Mouse (Mus musculus) regulatory T cell (primary cell): ENCODE results near the gene Sohlh2.
"Not testable (repeated sequence)": the region's sequence is repeated elsewhere in the genome, so short reads cannot be mapped to it uniquely, and the experiment has no call there.

Experiments used
- in situ Hi-C: fragments of 300-600 bp; cut with MboI, MseI; formaldehyde crosslinking; loops from one replicate; pipeline ENCODE4 v1.15.1; 2025; ENCODE audit warnings: high pct_unique_total_duplicates

Gene Sohlh2

DNA sequence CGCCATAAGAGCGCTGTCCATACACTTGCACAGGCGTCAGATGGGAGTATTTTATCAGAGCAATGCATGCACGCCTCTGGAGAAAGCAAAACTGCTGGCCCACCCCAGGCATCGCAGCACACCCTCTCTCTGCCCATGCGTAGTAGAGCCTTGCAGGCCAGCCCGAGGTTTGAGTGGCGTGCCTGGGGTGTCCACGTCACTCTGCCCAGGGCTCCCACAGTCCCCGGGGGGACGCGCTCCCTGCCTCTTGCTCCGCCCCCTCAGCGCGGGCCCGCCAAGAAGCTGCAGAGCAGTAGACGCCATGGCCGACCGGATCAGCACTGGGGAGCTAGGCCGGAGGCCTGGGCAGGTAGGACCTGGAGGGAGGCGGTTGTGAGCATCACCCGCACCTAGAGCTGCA is at the start of gene Sohlh2:
Gene Sohlh2 (plus strand): TSS at position 263 of the 400 bp plus-strand sequence.
- in situ Hi-C loops = no loop called here

DNA sequence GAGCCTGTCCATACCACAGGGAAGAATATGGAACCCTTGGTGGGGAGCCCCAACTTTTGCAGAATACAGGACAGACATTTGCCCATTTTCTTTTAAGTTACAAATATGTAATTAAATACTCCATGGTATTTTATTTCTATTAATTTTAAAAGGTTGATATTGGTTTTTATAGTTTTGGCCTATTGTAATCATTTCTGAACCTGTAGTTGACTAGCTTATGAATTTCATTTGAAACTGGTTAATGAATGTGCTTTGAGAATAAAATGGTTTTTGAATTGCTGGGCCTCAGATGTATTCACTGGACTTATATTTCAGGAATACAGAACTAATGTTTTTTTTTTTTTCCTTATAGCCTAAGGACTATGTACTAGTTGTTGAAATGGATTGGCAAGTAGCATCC is 44.8 kb upstream of the Sohlh2 start, which contains the start of gene Ccdc169:
Gene Ccdc169 (plus strand): TSS at position 301 of the 400 bp plus-strand sequence.
- in situ Hi-C loops = no loop called here

DNA sequence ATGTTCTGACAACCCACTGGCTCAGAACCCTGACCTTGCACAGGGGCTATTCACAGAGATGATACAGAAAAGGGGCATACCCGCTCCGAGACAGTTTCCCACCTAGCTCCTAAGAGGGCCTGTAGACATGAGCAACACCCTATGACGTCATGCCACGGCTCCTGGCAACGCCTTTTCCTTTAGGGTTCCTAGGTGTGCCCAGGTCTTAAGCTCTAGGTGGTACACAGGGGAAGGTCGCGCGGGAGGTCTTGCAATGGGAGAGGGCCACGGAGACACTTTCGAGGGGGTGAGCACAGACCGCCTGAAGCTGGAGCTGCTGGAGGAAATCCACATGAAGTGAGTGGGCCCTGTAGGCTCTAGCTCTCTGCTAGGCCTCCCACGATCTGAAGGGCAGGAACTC is 42.0 kb upstream of the Sohlh2 start:
- in situ Hi-C loops = no loop called here

DNA sequence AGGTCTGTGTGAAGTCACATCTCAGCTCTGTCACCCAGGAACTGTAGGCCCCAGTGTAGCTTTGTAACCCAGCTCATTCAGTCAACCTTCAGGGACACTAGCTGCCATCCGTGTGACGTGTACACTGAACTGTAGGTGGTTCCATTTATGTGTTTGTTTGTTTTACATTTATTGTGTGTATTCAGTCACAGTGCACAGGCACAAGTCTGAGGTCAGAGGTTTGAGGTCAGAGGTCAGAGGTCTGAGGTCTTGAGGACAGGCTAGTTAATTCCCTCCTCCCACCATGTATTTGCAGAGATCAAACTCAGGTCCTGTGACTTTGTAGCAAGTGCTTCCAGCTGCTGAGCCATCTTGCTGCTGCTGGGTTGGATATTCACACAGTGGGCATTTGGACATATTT is 40.4 kb upstream of the Sohlh2 start:
- in situ Hi-C loops = no loop called here

DNA sequence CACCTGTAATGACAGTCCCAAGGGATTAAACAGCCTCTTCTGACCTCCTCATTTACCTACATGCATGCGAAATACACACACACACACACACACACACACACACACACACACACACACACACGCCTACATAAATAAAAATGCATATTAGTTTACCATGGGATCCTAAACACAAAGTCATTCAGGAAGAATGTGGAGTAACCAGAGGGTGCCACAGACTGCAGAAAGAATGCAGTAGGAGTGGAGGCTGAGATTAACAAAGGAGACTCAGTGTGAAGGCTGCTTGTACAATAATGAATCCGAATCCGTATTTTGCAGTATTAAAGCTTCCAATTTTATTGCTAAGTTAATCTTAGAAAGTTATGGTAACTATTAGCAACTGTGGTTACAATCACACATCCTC is 36.9 kb upstream of the Sohlh2 start:
- in situ Hi-C loops = no loop called here

DNA sequence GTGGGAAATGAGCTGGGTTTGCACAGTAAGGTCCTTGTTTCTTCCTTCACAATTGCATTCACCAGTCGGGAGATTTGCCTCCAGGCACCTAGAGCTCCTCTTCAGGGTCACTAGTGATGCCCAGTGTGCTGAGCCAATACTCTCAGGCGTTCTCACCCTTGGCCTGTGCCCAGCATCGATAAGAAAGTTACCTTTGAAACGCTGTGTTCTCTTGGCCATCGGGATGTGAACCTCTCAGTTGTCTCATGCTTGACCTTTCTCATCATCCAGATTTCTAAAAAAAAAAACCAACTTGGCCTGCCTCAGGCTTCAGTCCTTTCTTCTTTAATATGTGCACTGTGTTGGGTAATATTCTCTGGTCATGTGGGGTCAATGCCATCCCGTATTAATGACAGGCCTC is 35.4 kb upstream of the Sohlh2 start:
- in situ Hi-C loops = no loop called here

DNA sequence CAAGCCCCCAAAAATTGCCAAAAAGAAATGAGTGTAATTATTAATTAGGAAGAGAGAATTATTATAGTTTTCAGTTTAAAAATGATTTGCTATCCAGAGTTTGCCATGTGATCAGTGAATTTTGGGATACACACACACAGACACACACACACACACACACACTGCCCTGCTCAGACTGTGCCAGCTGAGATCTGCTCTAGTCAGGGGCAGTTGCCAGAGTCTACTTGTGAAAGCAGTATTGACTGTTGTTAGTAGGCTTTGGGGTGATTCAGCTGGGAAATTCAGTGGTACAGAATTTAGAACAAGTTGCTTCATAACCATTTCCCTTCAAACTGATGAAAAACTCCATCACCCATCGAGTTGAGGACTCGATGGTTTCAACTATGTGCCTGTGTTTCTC is 34.7 kb upstream of the Sohlh2 start:
- in situ Hi-C loops = no loop called here

DNA sequence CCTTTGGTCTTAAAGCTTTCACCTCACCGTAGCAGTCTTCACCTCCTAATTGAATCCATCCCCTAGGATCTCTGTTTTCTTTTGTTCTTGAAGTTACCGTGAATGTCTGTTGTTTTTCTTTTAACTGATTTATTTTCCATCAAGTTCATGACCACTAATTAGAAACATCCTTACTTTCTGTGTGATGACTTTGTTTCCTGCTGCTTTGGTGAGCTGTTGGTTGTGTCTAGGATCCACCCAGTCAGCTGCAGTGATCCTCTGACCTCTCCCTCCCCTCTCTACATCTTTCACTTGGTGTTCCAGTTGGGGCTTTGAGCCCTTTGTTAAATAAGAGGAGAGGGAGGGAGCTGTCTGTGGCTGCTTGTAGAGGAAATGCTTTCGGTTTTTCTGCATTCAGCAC is 33.7 kb upstream of the Sohlh2 start:
- in situ Hi-C loops = no loop called here

DNA sequence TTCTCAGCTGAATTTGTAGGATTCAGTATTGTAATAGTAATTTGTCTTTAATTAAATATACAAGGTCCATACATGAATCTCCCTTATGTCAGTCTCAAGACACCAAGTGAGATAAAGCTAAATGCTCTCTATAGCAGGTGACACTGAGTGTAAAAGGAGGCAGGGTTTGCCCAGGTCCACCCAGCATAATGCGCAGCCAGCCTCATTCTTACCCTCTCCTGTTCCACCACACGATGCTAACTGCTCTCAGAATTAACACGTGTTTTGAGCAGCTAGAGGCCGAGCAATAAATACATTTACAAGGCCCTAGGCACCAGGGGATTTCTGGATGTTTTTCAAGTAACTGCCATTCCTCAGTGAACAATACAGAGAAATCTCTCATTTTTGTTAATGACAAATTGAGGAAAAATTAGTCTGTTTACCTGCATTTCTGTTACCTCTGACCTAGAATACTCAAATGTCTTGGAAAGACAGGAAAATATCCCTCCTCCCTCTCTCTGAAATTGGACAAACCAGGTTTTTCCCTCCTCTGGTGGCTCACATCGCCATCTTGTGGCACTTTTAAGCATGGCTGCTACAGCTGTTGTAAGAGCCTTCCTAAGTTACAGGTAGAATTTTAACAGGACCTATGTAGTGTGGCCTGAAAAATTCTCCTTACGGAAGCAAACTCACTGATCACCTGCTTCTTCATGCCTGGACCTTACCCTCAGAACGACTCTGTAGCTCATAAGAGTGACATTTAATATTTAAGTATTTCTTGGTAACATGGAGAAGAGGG is 30.0 kb upstream of the Sohlh2 start:
- in situ Hi-C loops = no loop called here

DNA sequence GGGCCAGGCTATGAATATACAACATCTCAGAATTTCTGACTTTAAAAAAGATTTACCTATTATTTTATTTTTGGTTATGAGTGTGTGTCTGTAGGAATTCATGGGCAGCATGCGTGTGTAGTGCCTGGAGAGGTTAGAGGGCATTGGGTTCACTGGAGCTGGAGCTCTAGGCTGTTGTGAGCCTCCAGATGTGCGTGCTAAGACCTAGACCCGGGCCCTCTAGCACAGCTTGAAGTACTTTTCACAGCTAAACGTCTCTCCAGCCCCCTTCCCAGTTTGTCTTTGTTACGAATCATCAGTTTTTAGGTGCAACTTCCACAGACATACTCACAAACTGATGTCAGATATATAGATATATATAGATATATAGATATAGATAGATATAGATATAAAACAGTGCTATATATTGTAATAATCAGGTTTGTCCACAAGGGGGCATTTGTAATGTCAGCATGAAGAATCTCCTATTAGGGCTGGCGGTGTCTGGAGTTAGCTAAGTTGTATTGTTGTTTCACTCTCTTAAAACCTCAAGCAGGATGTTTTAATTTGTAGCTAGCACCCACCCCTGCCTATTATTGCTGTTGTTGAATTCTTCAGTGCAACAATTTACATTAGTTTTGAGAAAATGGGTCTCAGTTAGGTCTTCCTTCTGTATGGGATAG is 29.0 kb upstream of the Sohlh2 start:
- in situ Hi-C loops = no loop called here

DNA sequence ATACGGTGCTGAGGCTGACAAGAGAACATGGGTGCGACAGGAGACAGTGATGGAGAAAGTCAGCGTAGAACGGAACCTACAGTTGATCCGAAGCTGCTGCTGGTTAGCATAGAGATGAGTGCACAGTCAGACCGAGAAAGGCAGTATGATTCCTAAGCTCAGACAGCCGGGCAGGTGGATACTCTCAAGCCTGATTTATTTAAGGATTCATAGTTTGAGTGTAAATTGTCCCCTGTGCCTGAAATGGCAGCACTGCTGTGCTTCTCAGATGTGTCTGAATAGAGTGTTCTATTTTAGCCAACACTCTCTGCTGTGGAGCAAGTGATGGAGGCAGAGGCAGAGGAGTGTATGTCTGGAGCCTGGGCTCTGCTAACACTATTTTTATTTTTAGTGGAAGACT is 27.7 kb upstream of the Sohlh2 start:
- in situ Hi-C loops = no loop called here

DNA sequence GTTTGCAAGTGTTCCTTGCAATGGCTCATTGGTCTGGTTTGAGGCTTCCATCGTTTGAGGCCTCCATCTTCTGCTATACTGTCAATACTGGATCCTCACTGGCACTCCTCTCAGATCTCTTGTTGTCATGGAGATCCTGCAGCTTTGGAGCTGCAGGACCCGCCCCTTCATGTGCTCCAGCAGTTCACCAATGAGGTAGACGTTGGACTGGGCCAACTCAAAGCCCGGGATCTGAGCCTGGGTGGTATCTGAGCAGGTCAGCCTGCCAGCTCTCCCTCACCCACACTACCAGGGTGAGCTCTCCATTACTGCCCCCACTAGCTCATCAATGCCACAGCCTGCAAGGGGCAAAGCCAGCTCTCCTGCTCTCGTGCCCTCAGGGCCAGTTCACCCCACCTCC is 24.4 kb upstream of the Sohlh2 start:
- in situ Hi-C loops = loop anchor here (5.0 kb wide), 2 partner anchors 85 to 195 kb away; no protein-coding TSS in a partner anchor

DNA sequence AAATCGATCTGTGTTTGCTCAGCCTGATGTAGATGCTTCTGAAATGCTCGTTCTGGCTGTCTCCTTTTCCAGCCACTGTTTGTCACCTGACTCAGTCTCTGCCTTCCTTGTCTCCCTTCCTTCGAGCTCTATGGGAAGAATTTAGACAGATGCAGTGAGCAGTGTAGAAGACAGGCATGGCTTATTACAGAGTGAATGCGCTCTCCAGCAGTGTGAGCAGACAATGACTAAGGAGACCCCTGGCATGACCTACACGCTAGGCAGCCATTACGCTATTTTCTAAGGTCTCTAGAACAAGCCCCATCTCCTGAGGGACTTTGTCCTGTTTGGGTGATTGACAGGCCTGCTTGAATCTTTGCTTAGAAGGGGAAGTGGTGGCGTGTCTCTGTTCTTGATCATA is 20.7 kb upstream of the Sohlh2 start:
- in situ Hi-C loops = no loop called here

DNA sequence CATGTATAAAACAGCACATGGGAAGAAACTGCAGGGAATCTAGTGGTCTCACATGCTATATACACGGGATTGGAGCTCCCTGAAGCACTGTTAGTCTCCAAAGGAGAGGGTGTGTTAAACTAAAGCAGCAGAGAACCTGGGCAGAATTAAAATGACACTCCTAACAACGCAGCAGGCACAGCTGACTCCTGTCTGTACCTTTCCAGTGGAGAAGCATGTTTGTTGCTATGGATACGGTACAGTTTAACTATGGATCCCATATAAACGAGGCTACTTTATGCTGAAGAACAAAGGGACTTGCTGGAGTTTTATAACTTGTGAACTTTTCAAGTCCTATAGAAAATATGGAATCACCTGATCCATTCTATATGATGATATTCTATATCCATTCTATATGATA is 18.3 kb upstream of the Sohlh2 start:
- in situ Hi-C loops = no loop called here

DNA sequence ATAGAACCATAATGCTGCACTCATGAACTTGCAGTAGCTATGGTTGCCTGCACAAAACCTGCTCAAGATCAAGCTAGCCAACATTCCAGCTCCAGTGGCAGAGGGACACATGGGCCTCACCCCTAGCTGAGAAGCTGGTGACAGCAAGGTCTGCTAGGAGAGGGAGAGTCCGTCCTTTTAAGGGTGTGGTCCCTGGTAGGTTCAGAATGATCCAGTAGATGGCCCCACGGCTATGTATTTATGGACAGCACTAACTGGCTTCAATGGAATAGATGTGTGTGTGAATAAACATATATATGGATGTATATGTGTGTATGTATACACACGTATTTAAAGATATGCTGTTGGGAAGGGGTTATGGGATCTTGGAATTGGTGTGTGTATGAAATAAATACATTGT is 9.3 kb upstream of the Sohlh2 start:
- in situ Hi-C loops = no loop called here

DNA sequence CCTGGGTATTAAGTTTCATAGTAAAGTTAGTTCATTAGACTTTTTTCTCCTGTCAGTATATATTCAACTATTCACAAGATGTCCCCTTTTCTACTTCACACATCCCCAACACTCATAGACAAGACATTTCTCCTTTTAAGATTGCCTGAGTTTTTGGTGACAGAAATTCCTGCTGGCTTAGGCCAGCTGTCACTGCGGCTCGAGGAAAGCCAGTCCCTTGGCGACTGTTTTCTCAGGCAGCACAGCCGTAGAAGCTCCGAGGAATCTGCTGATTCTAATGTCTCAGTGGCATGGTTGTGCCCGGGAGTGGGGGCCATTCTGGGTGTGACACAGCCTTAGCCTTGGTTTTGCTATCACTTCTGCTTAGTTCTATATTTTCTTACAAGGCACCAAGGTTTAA is 4.6 kb upstream of the Sohlh2 start:
- in situ Hi-C loops = no loop called here

DNA sequence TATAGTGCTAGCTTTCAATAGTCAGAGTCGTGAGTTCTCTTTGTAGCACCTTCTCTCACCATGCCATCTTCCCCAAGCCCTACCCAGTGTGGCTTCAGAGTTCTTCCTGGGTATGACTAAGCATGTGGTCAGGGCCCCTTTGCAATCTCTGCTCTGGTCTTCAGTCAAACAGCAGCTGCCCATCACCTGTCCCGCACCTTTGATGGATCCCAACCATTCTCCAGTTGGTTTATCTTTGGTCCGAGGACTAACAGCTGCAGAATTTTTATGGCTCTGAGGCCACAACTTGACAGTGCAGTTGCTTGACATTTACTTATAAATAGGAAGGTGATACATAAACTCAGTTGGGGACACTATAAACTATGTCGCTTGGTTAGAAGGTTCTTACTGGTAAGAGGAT is 9.8 kb downstream of the Sohlh2 start:
- in situ Hi-C loops = no loop called here

DNA sequence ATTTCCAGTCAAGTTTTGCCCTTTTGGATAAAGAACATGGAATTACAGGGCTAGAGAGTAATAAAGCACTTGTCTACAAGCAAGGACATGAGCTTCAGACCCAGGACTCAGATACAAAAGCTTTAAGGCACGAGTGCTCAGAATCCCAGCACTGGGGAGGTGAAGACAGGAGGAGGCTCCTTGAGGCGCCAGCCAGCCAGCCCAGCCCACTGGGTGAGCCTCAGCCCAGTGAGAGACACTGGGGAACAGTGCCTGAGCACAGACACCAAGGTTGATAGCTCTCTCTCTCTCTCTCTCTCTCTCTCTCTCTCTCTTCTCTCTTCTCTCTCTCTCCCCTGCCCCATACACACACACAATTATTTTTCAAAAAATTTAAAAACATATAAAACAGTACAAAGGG is 11.5 kb downstream of the Sohlh2 start:
- in situ Hi-C loops = no loop called here

DNA sequence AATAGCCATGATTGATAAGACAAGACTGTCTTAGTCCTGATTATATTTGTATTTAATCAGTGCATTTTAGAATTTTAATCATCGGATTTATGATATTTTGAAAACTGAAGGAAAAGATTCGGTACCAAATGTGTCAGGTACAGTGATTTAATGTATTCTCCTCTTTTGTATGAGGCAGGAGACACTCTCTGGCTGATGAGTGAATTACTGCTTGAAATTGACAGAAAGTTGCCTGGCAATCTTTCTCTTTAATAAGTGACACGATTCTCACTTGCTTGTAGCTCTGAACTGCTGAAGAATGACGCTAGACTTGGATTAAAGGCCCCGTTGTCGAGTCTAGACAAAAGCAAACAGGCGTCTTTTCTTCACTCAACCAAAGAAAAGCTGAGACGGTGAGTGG is 13.0 kb downstream of the Sohlh2 start:
- in situ Hi-C loops = no loop called here

DNA sequence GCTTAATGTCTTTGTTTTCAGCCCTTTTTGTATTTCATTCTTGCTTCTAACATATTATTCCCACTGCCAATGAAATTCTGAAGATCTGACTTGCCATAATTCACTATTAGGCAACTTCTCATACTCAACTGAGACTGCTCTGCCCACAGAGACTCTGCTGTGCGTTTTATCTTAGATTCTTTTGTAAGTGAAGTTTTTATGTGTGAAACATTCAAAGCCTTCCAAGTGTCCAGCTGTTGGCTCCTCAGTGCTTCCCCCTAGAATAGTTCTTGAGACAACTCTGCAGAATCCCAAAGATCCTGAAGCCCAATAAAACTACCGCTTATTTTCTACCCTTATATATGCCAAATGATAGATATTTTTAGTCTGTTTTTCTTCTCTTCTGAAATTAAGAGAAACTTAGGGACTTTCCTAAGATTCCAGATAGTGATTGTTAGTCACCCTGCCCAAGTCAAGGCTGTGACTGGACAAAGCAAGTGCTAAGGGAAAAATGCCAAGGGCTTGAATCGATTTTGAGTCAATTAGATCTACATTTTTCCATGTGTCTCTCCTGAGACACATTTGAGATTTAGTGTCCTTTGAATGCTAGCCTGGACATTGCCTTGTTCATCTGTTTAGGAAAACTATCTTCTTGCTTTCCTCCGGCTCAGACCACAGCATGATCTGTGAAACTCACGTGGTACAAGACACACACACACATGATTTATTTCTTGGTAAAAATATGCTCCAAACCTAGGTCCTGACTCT is 13.9 kb downstream of the Sohlh2 start:
- in situ Hi-C loops = no loop called here

DNA sequence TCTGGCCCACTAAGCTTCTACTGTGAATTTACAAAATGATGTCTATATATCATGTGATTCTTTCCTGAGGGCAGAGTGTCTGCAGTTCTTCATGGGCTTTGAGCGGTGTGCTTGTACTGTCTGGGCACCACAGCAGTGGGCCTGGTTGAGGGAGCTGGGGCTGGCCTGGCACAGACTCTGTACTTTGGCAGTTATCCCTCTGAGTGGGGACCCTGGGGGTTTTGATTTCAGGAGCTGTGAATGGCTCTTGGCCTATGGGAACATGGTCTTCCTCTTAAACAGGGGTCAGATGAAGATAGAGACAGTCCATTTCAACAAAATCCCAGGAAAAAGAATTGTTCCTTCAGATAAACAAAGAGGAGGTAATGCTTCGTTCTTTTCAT is 14.5 kb downstream of the Sohlh2 start:
- in situ Hi-C loops = no loop called here

DNA sequence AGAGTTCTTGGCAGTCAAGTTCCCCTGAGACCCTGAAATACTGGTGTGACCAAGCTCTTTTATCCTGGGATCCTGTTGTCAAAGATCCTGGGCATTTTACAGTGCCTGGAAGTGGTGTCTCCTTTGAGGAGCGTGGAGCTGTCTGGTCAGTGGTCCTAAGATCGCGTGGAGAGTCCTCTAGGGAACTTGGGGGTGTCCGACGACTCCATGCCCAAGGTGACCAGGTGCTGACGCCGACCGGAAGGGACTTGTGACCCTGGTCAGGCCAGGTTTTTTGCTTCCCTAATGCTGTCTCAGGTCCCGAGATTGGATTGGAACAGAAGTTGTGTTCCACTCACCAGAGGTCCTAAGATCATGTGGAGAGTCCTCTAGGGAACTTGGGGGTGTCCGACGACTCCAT is 21.8 kb downstream of the Sohlh2 start:
- in situ Hi-C loops = not testable (repeated sequence)

DNA sequence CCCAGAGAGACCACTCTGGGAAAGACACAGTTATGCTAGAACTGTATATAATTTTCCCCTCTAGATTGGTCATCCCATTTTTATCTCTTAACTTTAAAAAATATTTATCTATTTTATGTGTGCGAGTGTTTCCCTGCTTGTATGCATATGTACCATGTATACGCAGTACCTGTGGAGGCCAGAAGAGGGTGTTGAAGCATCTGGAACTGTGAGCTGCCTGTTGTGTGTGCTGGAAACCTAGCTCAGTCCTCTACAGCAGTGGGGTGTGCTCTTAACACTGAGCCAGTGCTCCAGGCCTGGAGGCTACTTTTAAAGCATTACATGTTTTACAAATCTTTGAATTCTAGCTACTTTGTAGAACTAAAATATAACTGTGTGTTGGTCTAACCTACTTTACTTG is 24.6 kb downstream of the Sohlh2 start:
- in situ Hi-C loops = no loop called here
